Mouse (Mus musculus): ENCODE data around the gene Ikzf4.

DNA sequence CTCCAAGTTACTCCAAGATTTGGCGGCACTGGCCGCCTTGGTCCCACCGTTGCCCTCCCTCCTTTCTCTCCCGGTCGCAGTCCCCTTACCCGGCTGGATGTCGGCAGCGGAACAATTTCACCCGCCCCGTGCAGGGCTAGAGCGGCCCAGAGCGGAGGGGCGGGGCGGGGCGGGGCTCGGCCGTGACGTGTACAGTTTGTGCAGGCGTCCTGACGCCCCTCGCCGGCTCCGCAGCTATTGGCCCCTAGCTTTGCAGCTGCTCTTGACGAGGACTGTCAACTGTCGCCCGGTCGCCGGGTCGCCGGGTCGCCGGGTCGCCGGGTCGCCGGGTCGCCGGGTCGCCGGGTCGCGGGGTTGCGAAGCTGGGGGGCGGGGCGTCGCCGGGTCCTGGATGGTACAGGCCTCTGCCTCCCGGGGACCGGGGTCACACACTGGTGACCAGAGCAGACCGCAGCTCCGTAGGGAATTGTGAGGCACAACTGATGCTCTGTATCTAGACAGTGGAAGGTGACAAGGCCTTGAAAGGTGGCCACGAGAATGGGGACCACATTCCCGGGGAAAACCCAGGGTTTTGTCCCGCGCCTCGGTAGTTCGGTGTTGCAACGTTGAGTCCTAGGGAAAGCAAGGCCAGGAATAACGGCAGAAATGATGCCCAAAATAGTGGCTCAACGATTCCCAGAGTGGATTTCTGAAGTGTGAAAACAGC, 28.1 kb upstream of the Ikzf4 start, which contains the start of gene Suox:
- peak; percentile 81 for TF ChIP-seq POLR2A (IDR thresholded peaks at IDR 0.05; ENCODE audit: extremely low read depth, insufficient read depth, low read length)
- no peak for TF ChIP-seq CTCF (IDR thresholded peaks at IDR 0.05; ENCODE audit: low read depth, low read length)

Data from liver, adult 2 months (tissue).